Mouse (Mus musculus): Measurements from ENCODE around the gene Mixl1.

The Mixl1 gene

GRCm38 (mm10) chr1:180696626-180697352 is at the start of gene Mixl1:
Mixl1 (minus strand) TSS chr1:180697034.
- peak; percentile 47 for DNase-seq (ENCODE audit: low read depth, low spot score)

- DNase-seq (ENCODE audit: low read depth, low spot score) = no peak
Measured at GRCm38 (mm10) chr1:180729231-180729630, 32.4 kb upstream of the Mixl1 start.

- DNase-seq (ENCODE audit: low read depth, low spot score) = no peak
Measured at GRCm38 (mm10) chr1:180726183-180726582, 29.3 kb upstream of the Mixl1 start.

GRCm38 (mm10) chr1:180725704-180726179 is 28.9 kb upstream of the Mixl1 start, which contains the start of gene Acbd3:
Acbd3 (plus strand) TSS chr1:180726043.
- DNase-seq (ENCODE audit: low read depth, low spot score) = peak; percentile 95

- no peak for DNase-seq (ENCODE audit: low read depth, low spot score)
Measured at GRCm38 (mm10) chr1:180723701-180724238, 26.9 kb upstream of the Mixl1 start.

- no peak for DNase-seq (ENCODE audit: low read depth, low spot score)
Measured at GRCm38 (mm10) chr1:180722608-180723007, 25.8 kb upstream of the Mixl1 start.

GRCm38 (mm10) chr1:180719951-180720689 is 23.3 kb upstream of the Mixl1 start:
- peak; percentile 79 for DNase-seq (ENCODE audit: low read depth, low spot score)

GRCm38 (mm10) chr1:180719483-180719882 is 22.6 kb upstream of the Mixl1 start:
- DNase-seq (ENCODE audit: low read depth, low spot score) = no peak

GRCm38 (mm10) chr1:180718756-180719155 is 21.9 kb upstream of the Mixl1 start:
- no peak for DNase-seq (ENCODE audit: low read depth, low spot score)

- no peak for DNase-seq (ENCODE audit: low read depth, low spot score)
Measured at GRCm38 (mm10) chr1:180708935-180709776, 12.3 kb upstream of the Mixl1 start.

- DNase-seq (ENCODE audit: low read depth, low spot score) = no peak
Measured at GRCm38 (mm10) chr1:180707813-180708212, 11.0 kb upstream of the Mixl1 start.

GRCm38 (mm10) chr1:180707368-180707767 is 10.5 kb upstream of the Mixl1 start:
- DNase-seq (ENCODE audit: low read depth, low spot score) = no peak

GRCm38 (mm10) chr1:180703400-180703799 is 6.6 kb upstream of the Mixl1 start:
- no peak for DNase-seq (ENCODE audit: low read depth, low spot score)

GRCm38 (mm10) chr1:180698063-180698462 is 1.2 kb upstream of the Mixl1 start:
- no peak for DNase-seq (ENCODE audit: low read depth, low spot score)

- no peak for DNase-seq (ENCODE audit: low read depth, low spot score)
Measured at GRCm38 (mm10) chr1:180691284-180691683, 5.5 kb downstream of the Mixl1 start.

All from forelimb bud, embryonic 11.5 days (tissue).